Mouse (Mus musculus) hindbrain, postnatal 0 days (tissue): ENCODE measurements around the gene Rnf157. TPM values are rescaled to one million over a fixed set of nuclear protein-coding genes. Genes with fewer than 3 reads are reported as not detected.
A peak's percentile ranks its signal among the peaks of the same experiment; 100 is the strongest.

ENCODE experiments used
- ATAC-seq: fragments of 200-750 bp; cut with Nextera tagmentation; 2 replicates; pipeline ENCODE4 v1.8.0; 2017; ENCODE audit warnings: mild to moderate bottlenecking, moderate TSS enrichment, moderate library complexity
- DNase-seq: peaks from one replicate; pipeline ENCODE4 v3.0.0-alpha.2; 2015; ENCODE audit warnings: low spot score
- H3K27ac ChIP-seq: fragments of 300-500 bp; sonication (generic); 2 replicates; pipeline ENCODE4 v1.5.1; 2014; ENCODE audit warnings: mild to moderate bottlenecking
- H3K27me3 ChIP-seq: fragments of 300-500 bp; sonication (generic); 2 replicates; pipeline ENCODE4 v1.6.1; 2014; ENCODE audit warnings: low read length, mixed read lengths; ENCODE audit not compliant: insufficient read depth
- H3K36me3 ChIP-seq: fragments of 300-500 bp; sonication (generic); 2 replicates; pipeline ENCODE4 v1.6.1; 2014; ENCODE audit warnings: low read length, mixed read lengths; ENCODE audit not compliant: insufficient read depth
- H3K4me1 ChIP-seq: fragments of 300-500 bp; sonication (generic); 2 replicates; pipeline ENCODE4 v1.6.1; 2014; ENCODE audit warnings: antibody characterized with exemption, low read length, mixed read lengths; ENCODE audit not compliant: insufficient read depth
- H3K4me2 ChIP-seq: fragments of 300-500 bp; sonication (generic); 2 replicates; pipeline ENCODE4 v1.6.1; 2014; ENCODE audit warnings: low read depth, mild to moderate bottlenecking, low read length, moderate library complexity, mixed read lengths
- H3K4me3 ChIP-seq: fragments of 300-500 bp; sonication (generic); 2 replicates; pipeline ENCODE4 v1.5.1; 2014; ENCODE audit warnings: low read length
- H3K9ac ChIP-seq: fragments of 300-500 bp; sonication (generic); replicated peaks from 2 replicates; pipeline ENCODE4 v1.6.1; 2014; ENCODE audit warnings: mild to moderate bottlenecking, low read length, moderate library complexity, mixed read lengths
- H3K9me3 ChIP-seq: fragments of 300-500 bp; sonication (generic); 2 replicates; pipeline ENCODE4 v1.6.1; 2016; ENCODE audit warnings: low read length, mixed read lengths
- CTCF ChIP-seq: IDR thresholded peaks from 2 replicates; pipeline ENCODE4 v1.5.1; 2016; ENCODE audit warnings: antibody characterized with exemption, control low read depth, low read depth
- WGBS: fragments of 180-500 bp; shearing (Covaris S2); extraction: QIAGEN DNeasy Blood & Tissue Kit; methylation state at CpG from one replicate; pipeline ENCODE4 v1.1.7; 2014; 5-methylcytosine and 5-hydroxymethylcytosine counted together
- polyA plus RNA-seq: library from polyadenylated mRNA; unstranded; fragments of >200 nt; fragmentation: Nextera tagmentation; extraction: Ambion mirVana; gene quantifications from 2 replicates; pipeline ENCODE4 v1.2.1, GENCODE M21; 2015
- total RNA-seq: library from RNA; depleted of rRNA; stranded (reverse); fragments of >200 nt; gene quantifications from 2 replicates; pipeline ENCODE4 v1.2.3, GENCODE M21; 2014

Gene Rnf157
- total and polyA plus RNA-seq, 2 experiments from 2014 or later = 60.5 to 117 TPM

GRCm38 (mm10) chr11:116311169-116311568 lies 101.7 kb downstream of the Rnf157 start:
- no peak for ATAC-seq
- H3K9me3 ChIP-seq = no peaks in the 10 kb centered on the region
- no peak overlapping the region for H3K4me3 ChIP-seq
- no peaks in the 10 kb centered on the region for H3K27me3 ChIP-seq
- H3K9ac ChIP-seq = no peak overlapping the region
- H3K27ac ChIP-seq = no peak overlapping the region
- no peak for TF ChIP-seq CTCF
- DNase-seq = peak; percentile 70
- WGBS = 22% methylated on average over 8 of the region's 8 CpGs
- H3K4me2 ChIP-seq = no peak overlapping the region
- no peaks in the 10 kb centered on the region for H3K36me3 ChIP-seq
- peaks cover 4% of the 10 kb centered on the region; the same call in 1 of the 2 replicates for H3K4me1 ChIP-seq

DNA sequence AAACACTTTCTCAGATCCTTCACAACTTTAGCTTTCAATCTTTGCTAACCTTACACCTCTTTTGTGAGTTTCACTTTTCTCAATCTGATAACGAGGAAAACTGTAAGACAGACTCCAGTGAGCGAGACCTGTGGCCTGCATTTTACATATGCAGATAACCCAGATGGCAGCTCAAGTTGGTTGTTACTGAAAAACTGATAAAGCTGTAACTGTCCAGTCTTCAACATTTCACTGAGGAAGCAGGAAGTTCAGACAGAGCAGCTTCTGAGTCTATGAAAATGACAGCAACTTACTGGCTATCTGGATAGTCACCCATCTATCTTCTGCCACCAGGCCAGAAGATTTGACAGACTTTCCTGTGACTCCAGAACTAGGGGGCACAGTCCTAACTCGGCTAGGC lies 103.2 kb downstream of the Rnf157 start:
- Histone ChIP-seq H3K9me3 (no peaks in the 10 kb centered on the region), H3K36me3 (peaks cover 3% of the 10 kb centered on the region; the same call in 1 of the 2 replicates), H3K4me2 (no peak overlapping the region), H3K27me3 (no peaks in the 10 kb centered on the region), H3K27ac (no peak overlapping the region), H3K9ac (no peak overlapping the region), H3K4me1 (peaks cover 4% of the 10 kb centered on the region; the same call in 1 of the 2 replicates), H3K4me3 (no peak overlapping the region)
- 78% methylated on average over 3 of the region's 3 CpGs for WGBS
- no peak for ATAC-seq
- DNase-seq = no peak
- TF ChIP-seq CTCF = no peak

- Histone ChIP-seq H3K27ac (no peak overlapping the region), H3K4me1 (peaks cover 4% of the 10 kb centered on the region; the same call in 1 of the 2 replicates), H3K4me3 (no peak overlapping the region), H3K36me3 (peaks cover 15% of the 10 kb centered on the region; the same call in 1 of the 2 replicates), H3K9ac (no peak overlapping the region), H3K27me3 (no peaks in the 10 kb centered on the region), H3K4me2 (no peak overlapping the region), H3K9me3 (no peaks in the 10 kb centered on the region)
- 96% methylated on average over 12 of the region's 12 CpGs for WGBS
- no peak for DNase-seq
- 0 out of 2 replicates have a peak, but pooled peaks have one; percentile 2 for TF ChIP-seq CTCF
- ATAC-seq = no peak
Measured at GRCm38 (mm10) chr11:116307762-116308531, 104.9 kb downstream of the Rnf157 start.

GRCm38 (mm10) chr11:116307019-116307725 lies 105.7 kb downstream of the Rnf157 start, which contains the start of gene Exoc7:
Exoc7 (minus strand) TSS chr11:116307233.
- Histone ChIP-seq H3K4me2 (peak within 1 kb of the TSS; percentile 61), H3K4me3 (peak within 1 kb of the TSS; percentile 69), H3K9ac (peak within 1 kb of the TSS; percentile 80), H3K27ac (peak within 1 kb of the TSS; percentile 60; the same call in 1 of the 2 replicates), H3K4me1 (peaks cover 4% of the 10 kb centered on the region; the same call in 1 of the 2 replicates), H3K27me3 (no peaks in the 10 kb centered on the region), H3K36me3 (peaks cover 19% of the 10 kb centered on the region), H3K9me3 (no peaks in the 10 kb centered on the region)
- no peak for DNase-seq
- 87% methylated on average over 10 of the region's 10 CpGs for WGBS
- no peak for TF ChIP-seq CTCF
- ATAC-seq = peak; percentile 35

- Histone ChIP-seq H3K27me3 (no peaks in the 10 kb centered on the region), H3K27ac (peak overlapping the region; percentile 60; the same call in 1 of the 2 replicates), H3K4me3 (peak overlapping the region; percentile 69), H3K9ac (peak overlapping the region; percentile 80), H3K9me3 (no peaks in the 10 kb centered on the region), H3K4me1 (peaks cover 4% of the 10 kb centered on the region; the same call in 1 of the 2 replicates), H3K36me3 (peaks cover 22% of the 10 kb centered on the region), H3K4me2 (peak overlapping the region; percentile 61)
- ATAC-seq (peak; percentile 94), DNase-seq (peak; percentile 98)
- TF ChIP-seq CTCF = no peak
- WGBS = 2% methylated on average over 52 of the region's 53 CpGs
Measured at GRCm38 (mm10) chr11:116306126-116306982, 106.5 kb downstream of the Rnf157 start.

DNA sequence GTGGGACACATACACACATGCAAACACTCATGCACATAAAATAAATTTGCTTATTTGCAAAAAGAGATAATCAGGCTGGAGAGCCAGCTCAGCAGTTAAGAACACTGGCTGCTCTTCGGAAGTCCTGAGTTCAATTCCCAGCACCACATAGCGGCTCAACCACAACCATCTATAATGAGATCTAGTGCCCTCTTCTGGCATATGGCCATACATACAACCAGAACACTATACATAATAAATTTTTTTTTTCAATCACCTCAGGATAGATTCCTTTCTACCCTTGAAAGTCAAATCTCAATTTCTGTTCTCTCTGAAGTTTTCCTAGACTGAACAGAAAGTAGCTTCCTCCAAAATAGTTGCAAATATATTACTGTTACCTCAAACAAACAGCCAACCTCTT lies 107.4 kb downstream of the Rnf157 start:
- no peak for DNase-seq
- ATAC-seq = no peak
- Histone ChIP-seq H3K9ac (no peak overlapping the region), H3K4me1 (peaks cover 4% of the 10 kb centered on the region; the same call in 1 of the 2 replicates), H3K27me3 (no peaks in the 10 kb centered on the region), H3K9me3 (no peaks in the 10 kb centered on the region), H3K27ac (no peak overlapping the region), H3K4me2 (peak overlapping the region; percentile 61), H3K36me3 (peaks cover 28% of the 10 kb centered on the region), H3K4me3 (peak overlapping the region; percentile 69)
- TF ChIP-seq CTCF = no peak
- WGBS = 100% methylated on average over 2 of the region's 2 CpGs
